18 mouse cellular contexts compared by ENCODE assay signal in the genomic region with DNA sequence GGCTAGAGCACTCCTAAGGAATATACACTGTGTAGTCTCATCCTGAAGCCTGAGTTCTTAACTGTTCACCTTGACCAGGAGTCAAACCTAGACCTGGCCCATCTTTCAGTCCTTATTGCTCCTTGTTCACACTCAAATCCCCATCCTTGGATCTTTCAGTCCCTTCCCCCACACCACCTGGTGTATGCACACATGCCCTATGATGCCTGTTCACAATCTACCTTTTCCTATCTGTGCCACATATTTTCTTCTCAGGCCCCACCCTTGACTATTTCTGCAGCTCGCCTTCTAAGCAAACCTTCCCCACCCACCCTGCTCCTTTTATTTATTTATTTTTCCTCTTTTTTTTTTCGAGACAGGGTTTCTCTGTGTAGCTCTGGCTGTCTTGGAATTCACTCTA. TPM values are rescaled to one million over a fixed set of nuclear protein-coding genes. Genes with fewer than 3 reads are reported as not detected.
DNase-seq lines count a peak whose midpoint lies in the region; ATAC-seq and TF ChIP-seq lines count a peak whose summit lies in the region.
"Had no signal": no experiment of that assay in that cellular context is flagged by ENCODE, and none has a peak within 500 bp of the region (broad histone marks: within the 10 kb centered on the region; RNA-seq: fewer than 3 reads in every experiment).

No protein-coding gene starts in this region.

- H3K4me1 ChIP-seq in midbrain, embryonic 10.5 days = no peaks in the 10 kb centered on the region
- H3K4me1 ChIP-seq in midbrain, embryonic 11.5 days (ENCODE audit: control insufficient read depth, insufficient read depth, low read length) = no peaks in the 10 kb centered on the region
- H3K4me1 ChIP-seq in cortical plate, adult 2 months (ENCODE audit: control insufficient read depth, insufficient read depth, low read length) = peaks cover 4% of the 10 kb centered on the region; the same call in 1 of the 2 replicates
- H3K4me1 ChIP-seq: forebrain, embryonic 15.5 days; hindbrain, embryonic 10.5 days; midbrain, embryonic 12.5 days had no signal

- no peak for ATAC-seq in midbrain, embryonic 11.5 days (ENCODE audit: low FRiP score)
- ATAC-seq in megakaryocyte progenitor cell, adult 5-6 weeks (replicated peaks; ENCODE audit: poor library complexity) = no peak
- ATAC-seq: forebrain, embryonic 15.5 days; hindbrain, postnatal 0 days had no signal

- no peak overlapping the region for H3K4me2 ChIP-seq in midbrain, embryonic 11.5 days
- H3K4me2 ChIP-seq: forebrain, embryonic 15.5 days; heart, embryonic 11.5 days; midbrain, embryonic 12.5 days had no signal

- H3K27ac ChIP-seq in midbrain, embryonic 10.5 days (replicated peaks) = no peak overlapping the region
- H3K27ac ChIP-seq in midbrain, embryonic 11.5 days (ENCODE audit: low read depth, low read length) = no peak overlapping the region
- H3K27ac ChIP-seq in cortical plate, adult 2 months (ENCODE audit: insufficient read depth, low read length) = peak overlapping the region; percentile 40; the same call in 1 of the 2 replicates
- H3K27ac ChIP-seq: embryonic facial prominence, embryonic 10.5 days; forebrain, embryonic 15.5 days; hindbrain, embryonic 10.5 days; hindbrain, postnatal 0 days; macrophage; midbrain, embryonic 12.5 days had no signal

- DNase-seq in cerebellum, adult 11 months = peak; percentile 26
- DNase-seq in cerebellum, postnatal 4 days (ENCODE audit: low spot score in 2 of 2) = no peak
- DNase-seq in midbrain, embryonic 10.5 days (ENCODE audit: low spot score) = peak; percentile 5
- DNase-seq in midbrain, embryonic 11.5 days (ENCODE audit: low spot score, missing footprints) = no peak
- DNase-seq in neural tube, embryonic 10.5 days (ENCODE audit: extremely low spot score, low spot score) = no peak
- DNase-seq: adrenal gland, postnatal 10 days; gastrocnemius, postnatal 10 days; kidney, adult 18-20 months; kidney, postnatal 10 days had no signal

- H3K9me3 ChIP-seq in midbrain, embryonic 10.5 days (replicated peaks) = no peaks in the 10 kb centered on the region
- no peaks in the 10 kb centered on the region for H3K9me3 ChIP-seq in midbrain, embryonic 11.5 days (ENCODE audit: control insufficient read depth, low read length)
- H3K9me3 ChIP-seq: embryonic facial prominence, embryonic 10.5 days; forebrain, embryonic 15.5 days; hindbrain, embryonic 10.5 days; midbrain, embryonic 12.5 days had no signal

- H3K4me3 ChIP-seq in midbrain, embryonic 10.5 days = no peak overlapping the region
- H3K4me3 ChIP-seq in midbrain, embryonic 11.5 days (ENCODE audit: low read depth, low read length) = no peak overlapping the region
- H3K4me3 ChIP-seq in cortical plate, adult 2 months (ENCODE audit: insufficient read depth, low read length) = no peak overlapping the region
- H3K4me3 ChIP-seq: embryonic facial prominence, embryonic 10.5 days; forebrain, embryonic 15.5 days; hindbrain, embryonic 10.5 days; midbrain, embryonic 12.5 days had no signal

- no peak overlapping the region for H3K9ac ChIP-seq in midbrain, embryonic 11.5 days (ENCODE audit: low read length)
- H3K9ac ChIP-seq: forebrain, embryonic 15.5 days; midbrain, embryonic 12.5 days had no signal

- 82% methylated on average over 2 of the region's 2 CpGs for WGBS in midbrain, embryonic 10.5 days
- WGBS in midbrain, embryonic 11.5 days = 80% methylated on average over 2 of the region's 2 CpGs

- peaks cover 43% of the 10 kb centered on the region for H3K36me3 ChIP-seq in midbrain, embryonic 10.5 days
- H3K36me3 ChIP-seq in midbrain, embryonic 11.5 days (ENCODE audit: control insufficient read depth, insufficient read depth, low read length) = no peaks in the 10 kb centered on the region
- H3K36me3 ChIP-seq: midbrain, embryonic 12.5 days had no signal

- no peak for TF ChIP-seq CTCF in cortical plate, adult 2 months (IDR thresholded peaks at IDR 0.05; ENCODE audit: extremely low read depth, insufficient read depth, low read length)

- no peaks in the 10 kb centered on the region for H3K27me3 ChIP-seq in midbrain, embryonic 10.5 days (ENCODE audit: low read depth, poor library complexity, severe bottlenecking)
- H3K27me3 ChIP-seq in midbrain, embryonic 11.5 days (ENCODE audit: control insufficient read depth, insufficient read depth, low read length) = no peaks in the 10 kb centered on the region
- H3K27me3 ChIP-seq: forebrain, embryonic 15.5 days; midbrain, embryonic 12.5 days had no signal

- TF ChIP-seq POLR2A in cortical plate, adult 2 months (IDR thresholded peaks at IDR 0.05; ENCODE audit: extremely low read depth, insufficient read depth, low read length) = no peak

RNA-seq across cellular contexts. Expression of a gene that starts 12.4 kb away (rescaled TPM):
- polyA plus RNA-seq in midbrain, embryonic 10.5 days (2016; fragmentation: Nextera tagmentation; extraction: Ambion mirVana) = 22.9 and 25.0 TPM in 2 replicates
- 27.8 and 30.3 TPM in 2 replicates for polyA plus RNA-seq in midbrain, embryonic 11.5 days (2014; fragmentation: Nextera tagmentation; extraction: Ambion mirVana)
- polyA plus RNA-seq in cortical plate, adult 2 months (2012; rRNA removed) = 50.3 and 53.3 TPM in 2 replicates
- total RNA-seq in megakaryocyte progenitor cell, adult 5-6 weeks (2015) = 60.7 and 72.6 TPM in 2 replicates
- total RNA-seq in megakaryocyte progenitor cell, adult 5-6 weeks (2017) = 68.6 and 75.2 TPM in 2 replicates

Comparison
In these comparisons a context has a peak if more than half of its experiments do, and no peak if none do; other contexts are left out.
1. DNase-seq: peak in cerebellum, adult 11 months (single experiment) and midbrain, embryonic 10.5 days (single experiment); none in cerebellum, postnatal 4 days (0 of 2), midbrain, embryonic 11.5 days (single experiment) and neural tube, embryonic 10.5 days (single experiment).